Mouse (Mus musculus) hindbrain, embryonic 10.5 days (tissue): ENCODE data around the gene Tjp3. TPM values are rescaled to one million over a fixed set of nuclear protein-coding genes. Genes with fewer than 3 reads are reported as not detected.
"Not testable (repeated sequence)": the region's sequence is repeated elsewhere in the genome, so short reads cannot be mapped to it uniquely, and the experiment has no call there.

ENCODE experiments used
- DNase-seq: peaks from one replicate; pipeline ENCODE4 v3.0.0-alpha.2; 2017; ENCODE audit warnings: low spot score
- H3K27ac ChIP-seq: fragments of 300-500 bp; sonication (generic); 2 replicates; pipeline ENCODE4 v1.5.1; 2016; ENCODE audit warnings: mild to moderate bottlenecking, moderate library complexity
- H3K27me3 ChIP-seq: fragments of 300-500 bp; sonication (generic); 2 replicates; pipeline ENCODE4 v1.6.1; 2016; ENCODE audit warnings: mild to moderate bottlenecking; ENCODE audit not compliant: poor library complexity, insufficient read depth, severe bottlenecking
- H3K36me3 ChIP-seq: fragments of 300-500 bp; sonication (generic); 2 replicates; pipeline ENCODE4 v1.6.1; 2016; ENCODE audit warnings: mild to moderate bottlenecking, moderate library complexity
- H3K4me1 ChIP-seq: fragments of 300-500 bp; sonication (generic); replicated peaks from 2 replicates; pipeline ENCODE4 v1.6.1; 2016; ENCODE audit warnings: mild to moderate bottlenecking
- H3K4me3 ChIP-seq: fragments of 300-500 bp; sonication (generic); 2 replicates; pipeline ENCODE4 v1.5.1; 2016; ENCODE audit warnings: mild to moderate bottlenecking, moderate library complexity
- H3K9me3 ChIP-seq: fragments of 300-500 bp; sonication (generic); 2 replicates; pipeline ENCODE4 v1.6.1; 2016; ENCODE audit warnings: mild to moderate bottlenecking, moderate library complexity
- WGBS: fragments of 180-500 bp; shearing (Covaris S2); methylation state at CpG from one replicate; pipeline ENCODE4 v1.1.7; 2016; 5-methylcytosine and 5-hydroxymethylcytosine counted together
- polyA plus RNA-seq: library from polyadenylated mRNA; unstranded; fragments of >200 nt; fragmentation: Nextera tagmentation; extraction: Ambion mirVana; gene quantifications from 2 replicates; pipeline ENCODE4 v1.2.1, GENCODE M21; 2016

The Tjp3 gene
- polyA plus RNA-seq, 1 experiment from 2014 or later = 7.0 TPM

- DNase-seq = peak; percentile 65
- peaks cover 44% of the 10 kb centered on the region for H3K4me1 ChIP-seq
- peak within 1 kb of the TSS; percentile 61 for H3K4me3 ChIP-seq
- peak within 1 kb of the TSS; percentile 85 for H3K27ac ChIP-seq
- WGBS = 7% methylated on average over 27 of the region's 27 CpGs
- H3K27me3 ChIP-seq = peaks cover 49% of the 10 kb centered on the region
- no peaks in the 10 kb centered on the region for H3K9me3 ChIP-seq
- 0 out of 2 replicates have a peak, but pooled peaks cover 5% of the 10 kb centered on the region for H3K36me3 ChIP-seq
Measured at GRCm38 (mm10) chr10:81230438-81231332, 60.7 kb downstream of the Tjp3 start, which contains the start of gene Atcay. TSS of gene Atcay (minus strand) at chr10:81230833.

DNA sequence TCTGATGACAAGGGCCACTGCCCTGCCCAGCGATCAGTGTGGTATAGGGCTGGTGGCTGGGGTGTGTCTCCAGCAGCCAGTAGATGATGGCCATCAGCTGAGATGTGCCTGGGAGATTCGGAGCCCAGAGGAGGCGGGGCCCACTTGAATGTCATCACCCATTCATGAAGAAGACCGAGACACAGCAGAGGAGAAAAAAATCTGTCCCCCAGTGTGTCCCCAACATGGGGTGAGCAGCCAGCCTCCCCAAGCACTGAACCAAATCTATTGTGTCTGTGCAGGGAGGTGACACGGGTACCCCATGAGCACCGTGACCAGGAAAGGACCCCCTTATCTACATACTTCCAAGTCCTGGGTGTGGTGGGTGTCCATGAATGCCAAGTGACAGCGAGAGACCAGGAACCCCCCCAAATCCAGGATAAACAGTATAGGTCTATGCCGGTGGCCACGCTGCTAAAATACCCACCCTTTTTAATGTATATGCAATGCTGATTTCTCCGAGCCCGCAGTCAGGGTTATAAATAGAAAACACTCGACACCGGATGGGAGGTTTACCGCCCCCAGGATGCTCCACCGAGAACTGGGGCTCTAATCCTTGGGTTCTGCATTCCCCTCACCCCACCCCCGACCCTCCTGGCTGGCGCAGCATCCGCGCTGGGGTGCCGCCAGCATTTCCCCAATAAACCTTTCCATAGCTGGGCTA lies 61.5 kb downstream of the Tjp3 start:
- no peak for DNase-seq
- no peaks in the 10 kb centered on the region for H3K36me3 ChIP-seq
- peaks cover 44% of the 10 kb centered on the region for H3K4me1 ChIP-seq
- 12% methylated on average over 20 of the region's 20 CpGs for WGBS
- no peaks in the 10 kb centered on the region for H3K9me3 ChIP-seq
- peak overlapping the region; percentile 61 for H3K4me3 ChIP-seq
- H3K27ac ChIP-seq = peak overlapping the region; percentile 85
- H3K27me3 ChIP-seq = peaks cover 49% of the 10 kb centered on the region

- H3K27ac ChIP-seq, DNase-seq, H3K4me1 ChIP-seq, H3K4me3 ChIP-seq, H3K27me3 ChIP-seq, H3K9me3 ChIP-seq: not testable (repeated sequence)
- peaks cover 17% of the 10 kb centered on the region; the same call in 1 of the 2 replicates for H3K36me3 ChIP-seq
- 62% methylated on average over 2 of the region's 2 CpGs for WGBS
Measured at GRCm38 (mm10) chr10:81223731-81224130, 67.7 kb downstream of the Tjp3 start.

Other genes starting within 250 kb of the Tjp3 start
- 276 and 320 TPM in 2 replicates for gene Sgta, start 231.4 kb downstream of the Tjp3 start, polyA plus RNA-seq
- 85.4 and 106 TPM in 2 replicates for gene Thop1, start 221.5 kb downstream of the Tjp3 start, polyA plus RNA-seq
- 0.29 and 0.30 TPM in 2 replicates for gene Creb3l3, start 192.7 kb downstream of the Tjp3 start, polyA plus RNA-seq
- gene Map2k2, start 185.7 kb downstream of the Tjp3 start, polyA plus RNA-seq = 218 and 261 TPM in 2 replicates
- 9.4 and 12.4 TPM in 2 replicates for gene Zbtb7a, start 156.4 kb downstream of the Tjp3 start, polyA plus RNA-seq
- gene Pias4, start 123.7 kb downstream of the Tjp3 start, polyA plus RNA-seq = 64.1 and 72.2 TPM in 2 replicates
- 495 and 570 TPM in 2 replicates for gene Eef2, start 115.0 kb downstream of the Tjp3 start, polyA plus RNA-seq
- gene Dapk3, start 108.6 kb downstream of the Tjp3 start, polyA plus RNA-seq = 58.3 and 75.6 TPM in 2 replicates
- gene 4930442H23Rik, start 107.7 kb downstream of the Tjp3 start, polyA plus RNA-seq = not detected in 2 replicates
- gene Nmrk2, start 89.5 kb downstream of the Tjp3 start, polyA plus RNA-seq = not detected in 2 replicates
- 7.6 and 25.9 TPM in 2 replicates for gene Atcay, start 60.7 kb downstream of the Tjp3 start, polyA plus RNA-seq
- 5.1 and 6.7 TPM in 2 replicates for gene Zfr2, start 58.4 kb downstream of the Tjp3 start, polyA plus RNA-seq
- gene Matk, start 38.6 kb downstream of the Tjp3 start, polyA plus RNA-seq = 3.9 and 4.9 TPM in 2 replicates
- gene Mrpl54, start 24.6 kb downstream of the Tjp3 start, polyA plus RNA-seq = 238 and 239 TPM in 2 replicates
- 46.2 and 54.6 TPM in 2 replicates for gene Apba3, start 24.6 kb downstream of the Tjp3 start, polyA plus RNA-seq
- 62.1 and 78.5 TPM in 2 replicates for gene Pip5k1c, start 1.4 kb upstream of the Tjp3 start, polyA plus RNA-seq
- gene Cactin, start 29.5 kb upstream of the Tjp3 start, polyA plus RNA-seq = 53.2 and 58.8 TPM in 2 replicates
- gene Tbxa2r, start 37.1 kb upstream of the Tjp3 start, polyA plus RNA-seq = 3.3 and 3.6 TPM in 2 replicates
- gene Gipc3, start 51.7 kb upstream of the Tjp3 start, polyA plus RNA-seq = not detected in 2 replicates
- 111 and 128 TPM in 2 replicates for gene Hmg20b, start 58.9 kb upstream of the Tjp3 start, polyA plus RNA-seq
- 9.2 and 12.9 TPM in 2 replicates for gene Mfsd12, start 65.9 kb upstream of the Tjp3 start, polyA plus RNA-seq
- gene 4930404N11Rik, start 74.2 kb upstream of the Tjp3 start, polyA plus RNA-seq = 0.61 and 0.62 TPM in 2 replicates
- 138 and 143 TPM in 2 replicates for gene Fzr1, start 86.9 kb upstream of the Tjp3 start, polyA plus RNA-seq
- 95.8 and 98.2 TPM in 2 replicates for gene Dohh, start 92.8 kb upstream of the Tjp3 start, polyA plus RNA-seq
- gene Gm48551, start 92.9 kb upstream of the Tjp3 start, polyA plus RNA-seq = 4.0 and 4.8 TPM in 2 replicates
- gene Gm48552, start 97.4 kb upstream of the Tjp3 start, polyA plus RNA-seq = 1.0 and 2.5 TPM in 2 replicates
- 2.7 and 3.0 TPM in 2 replicates for gene Smim24, start 101.5 kb upstream of the Tjp3 start, polyA plus RNA-seq
- 10.5 and 16.0 TPM in 2 replicates for gene Nfic, start 164.1 kb upstream of the Tjp3 start, polyA plus RNA-seq
- gene Celf5, start 191.1 kb upstream of the Tjp3 start, polyA plus RNA-seq = 3.1 and 12.9 TPM in 2 replicates
- gene Ncln, start 204.8 kb upstream of the Tjp3 start, polyA plus RNA-seq = 87.4 and 92.6 TPM in 2 replicates
- 0.39 and 0.42 TPM in 2 replicates for gene S1pr4, start 208.6 kb upstream of the Tjp3 start, polyA plus RNA-seq
- 0.63 and 1.6 TPM in 2 replicates for gene Gna15, start 232.6 kb upstream of the Tjp3 start, polyA plus RNA-seq